Mouse (Mus musculus): Measurements from ENCODE around the gene Ccn6. TPM values are rescaled to one million over a fixed set of nuclear protein-coding genes. Genes with fewer than 3 reads are reported as not detected.
A peak's percentile ranks its signal among the peaks of the same experiment; 100 is the strongest.

Gene Ccn6
- polyA plus RNA-seq, 1 experiment from 2014 or later: 0.24 TPM

- H3K4me3 ChIP-seq (ENCODE audit: control insufficient read depth in 1 of 2, insufficient read depth in 1 of 2, low read depth in 1 of 2, low read length in 2 of 2): no peak overlapping the region
- H3K9me3 ChIP-seq (ENCODE audit: control insufficient read depth, low read length): 0 out of 2 replicates have a peak, but pooled peaks cover 4% of the 10 kb centered on the region
- no peaks in the 10 kb centered on the region for H3K4me1 ChIP-seq (ENCODE audit: control insufficient read depth in 2 of 2, insufficient read depth in 2 of 2, low read length in 2 of 2)
- no peaks in the 10 kb centered on the region for H3K27me3 ChIP-seq (ENCODE audit: control insufficient read depth, insufficient read depth, low read length)
- H3K4me2 ChIP-seq (ENCODE audit: low read length): no peak overlapping the region
- no peak for ATAC-seq (ENCODE audit: insufficient number of reproducible peaks, insufficient read depth, low FRiP score, low read depth)
- H3K36me3 ChIP-seq (ENCODE audit: control insufficient read depth, insufficient read depth, low read length): no peaks in the 10 kb centered on the region
- no peak overlapping the region for H3K9ac ChIP-seq (ENCODE audit: low read length)
- 87% methylated on average over 3 of the region's 3 CpGs for whole genome bisulfite sequencing
- no peak overlapping the region for H3K27ac ChIP-seq (replicated peaks in 1 of 2; ENCODE audit: control insufficient read depth in 1 of 2, insufficient read depth in 1 of 2, low read depth in 2 of 2, low read length in 2 of 2)
These were observed 29.1 kb upstream of the Ccn6 start for GRCm38 (mm10) chr10:39192673-39193072.

DNA sequence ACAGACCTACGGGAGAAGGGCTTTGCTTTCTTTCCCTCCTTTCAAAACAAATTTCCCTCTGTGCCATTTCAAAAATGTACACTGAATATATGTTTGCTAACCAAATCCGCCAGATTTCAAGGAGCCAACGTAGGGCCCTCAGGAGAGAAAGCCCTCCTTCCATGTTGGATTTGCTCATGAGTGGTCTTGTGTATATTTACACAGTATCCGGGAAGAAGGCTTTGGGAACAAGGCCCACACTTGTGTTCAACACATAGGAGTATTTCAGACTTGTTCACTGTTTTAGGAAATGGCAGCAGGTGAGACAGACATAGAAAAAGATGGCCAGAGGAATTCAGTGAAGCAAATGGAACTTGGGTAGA lies 21.9 kb upstream of the Ccn6 start:
- no peak for ATAC-seq (ENCODE audit: insufficient number of reproducible peaks, insufficient read depth, low FRiP score, low read depth)
- no peak overlapping the region for H3K27ac ChIP-seq (replicated peaks in 1 of 2; ENCODE audit: control insufficient read depth in 1 of 2, insufficient read depth in 1 of 2, low read depth in 2 of 2, low read length in 2 of 2)
- no peaks in the 10 kb centered on the region for H3K36me3 ChIP-seq (ENCODE audit: control insufficient read depth, insufficient read depth, low read length)
- no peaks in the 10 kb centered on the region for H3K27me3 ChIP-seq (ENCODE audit: control insufficient read depth, insufficient read depth, low read length)
- H3K4me1 ChIP-seq (ENCODE audit: control insufficient read depth in 2 of 2, insufficient read depth in 2 of 2, low read length in 2 of 2): no peaks in the 10 kb centered on the region
- H3K4me3 ChIP-seq (ENCODE audit: control insufficient read depth in 1 of 2, insufficient read depth in 1 of 2, low read depth in 1 of 2, low read length in 2 of 2): no peak overlapping the region
- H3K9me3 ChIP-seq (ENCODE audit: control insufficient read depth, low read length): no peaks in the 10 kb centered on the region
- no peak overlapping the region for H3K9ac ChIP-seq (ENCODE audit: low read length)
- H3K4me2 ChIP-seq (ENCODE audit: low read length): no peak overlapping the region
- 78% methylated on average over 4 of the region's 4 CpGs for WGBS

DNA sequence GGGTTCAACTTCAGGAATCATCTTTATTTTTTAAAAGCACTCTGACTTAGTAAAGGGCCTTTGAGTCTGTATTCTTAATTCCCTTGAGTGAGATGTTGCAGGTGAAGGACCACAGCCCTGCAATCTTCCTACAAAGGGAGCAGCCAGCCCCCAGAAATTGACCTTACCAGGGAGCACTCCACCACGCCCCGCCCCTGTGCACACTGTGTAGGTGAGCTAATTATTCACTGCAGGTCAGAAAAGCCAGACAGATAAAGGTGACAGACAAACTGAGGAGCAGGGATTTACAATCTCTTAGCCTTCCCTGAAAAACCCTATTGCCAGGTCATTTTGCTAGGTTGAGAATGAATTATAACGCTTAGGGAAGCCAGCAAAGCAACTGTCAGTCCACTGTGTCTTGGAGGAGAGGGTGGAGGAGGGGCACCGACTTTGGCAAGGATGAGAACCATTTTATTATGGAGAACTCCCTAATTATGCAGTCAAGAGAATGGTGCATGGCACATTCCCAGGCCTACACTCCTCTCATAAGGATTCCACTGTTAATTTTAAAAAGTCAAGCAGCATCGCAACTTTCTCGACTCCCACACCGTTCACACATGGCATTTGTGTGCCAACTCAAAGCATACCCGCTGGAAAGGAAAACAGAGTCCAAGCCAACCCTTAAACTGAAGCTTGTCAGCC lies 21.4 kb upstream of the Ccn6 start:
- Histone ChIP-seq H3K36me3 (ENCODE audit: control insufficient read depth, insufficient read depth, low read length) (no peaks in the 10 kb centered on the region), H3K27ac (replicated peaks in 1 of 2; ENCODE audit: control insufficient read depth in 1 of 2, insufficient read depth in 1 of 2, low read depth in 2 of 2, low read length in 2 of 2) (no peak overlapping the region), H3K4me2 (ENCODE audit: low read length) (no peak overlapping the region), H3K4me3 (ENCODE audit: control insufficient read depth in 1 of 2, insufficient read depth in 1 of 2, low read depth in 1 of 2, low read length in 2 of 2) (no peak overlapping the region), H3K4me1 (ENCODE audit: control insufficient read depth in 2 of 2, insufficient read depth in 2 of 2, low read length in 2 of 2) (no peaks in the 10 kb centered on the region), H3K27me3 (ENCODE audit: control insufficient read depth, insufficient read depth, low read length) (no peaks in the 10 kb centered on the region), H3K9me3 (ENCODE audit: control insufficient read depth, low read length) (no peaks in the 10 kb centered on the region), H3K9ac (ENCODE audit: low read length) (no peak overlapping the region)
- WGBS: 79% methylated on average over 8 of the region's 8 CpGs
- no peak for ATAC-seq (ENCODE audit: insufficient number of reproducible peaks, insufficient read depth, low FRiP score, low read depth)

DNA sequence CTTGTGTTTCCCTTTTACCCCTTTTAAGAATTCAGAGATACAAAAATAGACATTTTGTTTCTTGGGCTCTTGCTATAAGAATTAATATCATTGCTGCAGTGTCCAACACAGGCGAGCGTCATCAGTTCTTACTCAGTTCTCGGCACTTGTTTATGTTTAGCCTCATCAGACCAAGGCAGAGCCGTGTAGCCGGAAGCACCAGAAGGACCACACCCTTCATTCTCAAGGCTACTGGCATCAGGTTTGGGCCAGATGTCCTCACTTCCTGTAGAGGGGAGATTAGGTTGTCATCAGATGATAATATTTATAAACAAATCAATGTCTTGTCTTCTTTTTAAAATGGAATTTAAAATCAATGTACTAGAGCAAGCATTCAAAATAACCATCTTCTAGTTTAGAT lies 13.4 kb upstream of the Ccn6 start:
- no peak for ATAC-seq (ENCODE audit: insufficient number of reproducible peaks, insufficient read depth, low FRiP score, low read depth)
- Histone ChIP-seq H3K27me3 (ENCODE audit: control insufficient read depth, insufficient read depth, low read length) (no peaks in the 10 kb centered on the region), H3K36me3 (ENCODE audit: control insufficient read depth, insufficient read depth, low read length) (no peaks in the 10 kb centered on the region), H3K4me3 (ENCODE audit: control insufficient read depth in 1 of 2, insufficient read depth in 1 of 2, low read depth in 1 of 2, low read length in 2 of 2) (no peak overlapping the region), H3K9ac (ENCODE audit: low read length) (no peak overlapping the region), H3K4me1 (ENCODE audit: control insufficient read depth in 2 of 2, insufficient read depth in 2 of 2, low read length in 2 of 2) (peaks cover 4 to 6% of the 10 kb centered on the region in 2 experiments; a peak in 3 of 4 replicates), H3K27ac (replicated peaks in 1 of 2; ENCODE audit: control insufficient read depth in 1 of 2, insufficient read depth in 1 of 2, low read depth in 2 of 2, low read length in 2 of 2) (no peak overlapping the region), H3K9me3 (ENCODE audit: control insufficient read depth, low read length) (0 out of 2 replicates have a peak, but pooled peaks cover 9% of the 10 kb centered on the region), H3K4me2 (ENCODE audit: low read length) (no peak overlapping the region)
- WGBS: 53% methylated on average over 5 of the region's 5 CpGs

DNA sequence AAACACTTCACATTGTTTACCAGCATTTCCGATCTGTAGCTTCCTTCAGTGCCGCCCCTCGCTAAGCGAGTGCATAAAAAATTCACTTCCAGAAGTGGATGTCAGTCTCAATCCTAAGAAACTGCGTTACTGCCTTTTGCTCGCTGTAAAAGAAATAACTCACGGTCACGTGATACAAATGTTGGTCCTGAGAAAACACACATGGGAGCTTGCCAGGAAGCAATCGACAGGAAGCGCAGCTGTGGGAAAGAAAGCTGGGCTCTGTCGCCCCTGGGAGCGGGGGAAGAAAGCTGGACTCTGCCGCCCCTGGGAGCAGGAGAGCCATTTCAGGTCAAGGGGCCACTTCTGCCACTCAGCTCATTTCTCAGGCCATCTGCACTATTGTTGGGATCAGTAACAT lies 9.5 kb upstream of the Ccn6 start:
- Histone ChIP-seq H3K9me3 (ENCODE audit: control insufficient read depth, low read length) (0 out of 2 replicates have a peak, but pooled peaks cover 5% of the 10 kb centered on the region), H3K4me2 (ENCODE audit: low read length) (peak overlapping the region; percentile 74), H3K4me1 (ENCODE audit: control insufficient read depth in 2 of 2, insufficient read depth in 2 of 2, low read length in 2 of 2) (peaks cover 8% of the 10 kb centered on the region in 2 experiments; a peak in 3 of 4 replicates), H3K4me3 (ENCODE audit: control insufficient read depth in 1 of 2, insufficient read depth in 1 of 2, low read depth in 1 of 2, low read length in 2 of 2) (peak overlapping the region in 1 of 2 experiments; percentile 7; a peak in 1 of 4 replicates), H3K36me3 (ENCODE audit: control insufficient read depth, insufficient read depth, low read length) (no peaks in the 10 kb centered on the region), H3K27ac (replicated peaks in 1 of 2; ENCODE audit: control insufficient read depth in 1 of 2, insufficient read depth in 1 of 2, low read depth in 2 of 2, low read length in 2 of 2) (peak overlapping the region; percentile 33 to 66; a peak in 3 of 4 replicates), H3K9ac (ENCODE audit: low read length) (no peak overlapping the region), H3K27me3 (ENCODE audit: control insufficient read depth, insufficient read depth, low read length) (no peaks in the 10 kb centered on the region; the same call in 1 of the 2 replicates)
- ATAC-seq (ENCODE audit: insufficient number of reproducible peaks, insufficient read depth, low FRiP score, low read depth): no peak
- WGBS: 43% methylated on average over 13 of the region's 13 CpGs

- H3K4me2 ChIP-seq (ENCODE audit: low read length): peak overlapping the region; percentile 74
- 65% methylated on average over 6 of the region's 6 CpGs for WGBS
- H3K4me3 ChIP-seq (ENCODE audit: control insufficient read depth in 1 of 2, insufficient read depth in 1 of 2, low read depth in 1 of 2, low read length in 2 of 2): peak overlapping the region in 1 of 2 experiments; percentile 7; a peak in 1 of 4 replicates
- H3K27ac ChIP-seq (replicated peaks in 1 of 2; ENCODE audit: control insufficient read depth in 1 of 2, insufficient read depth in 1 of 2, low read depth in 2 of 2, low read length in 2 of 2): peak overlapping the region; percentile 33 to 66; a peak in 3 of 4 replicates
- peaks cover 8% of the 10 kb centered on the region in 2 experiments; a peak in 3 of 4 replicates for H3K4me1 ChIP-seq (ENCODE audit: control insufficient read depth in 2 of 2, insufficient read depth in 2 of 2, low read length in 2 of 2)
- no peak for ATAC-seq (ENCODE audit: insufficient number of reproducible peaks, insufficient read depth, low FRiP score, low read depth)
- no peak overlapping the region for H3K9ac ChIP-seq (ENCODE audit: low read length)
- no peaks in the 10 kb centered on the region; the same call in 1 of the 2 replicates for H3K27me3 ChIP-seq (ENCODE audit: control insufficient read depth, insufficient read depth, low read length)
- no peaks in the 10 kb centered on the region for H3K9me3 ChIP-seq (ENCODE audit: control insufficient read depth, low read length)
- no peaks in the 10 kb centered on the region for H3K36me3 ChIP-seq (ENCODE audit: control insufficient read depth, insufficient read depth, low read length)
These were observed 8.9 kb upstream of the Ccn6 start for GRCm38 (mm10) chr10:39172540-39172931.

DNA sequence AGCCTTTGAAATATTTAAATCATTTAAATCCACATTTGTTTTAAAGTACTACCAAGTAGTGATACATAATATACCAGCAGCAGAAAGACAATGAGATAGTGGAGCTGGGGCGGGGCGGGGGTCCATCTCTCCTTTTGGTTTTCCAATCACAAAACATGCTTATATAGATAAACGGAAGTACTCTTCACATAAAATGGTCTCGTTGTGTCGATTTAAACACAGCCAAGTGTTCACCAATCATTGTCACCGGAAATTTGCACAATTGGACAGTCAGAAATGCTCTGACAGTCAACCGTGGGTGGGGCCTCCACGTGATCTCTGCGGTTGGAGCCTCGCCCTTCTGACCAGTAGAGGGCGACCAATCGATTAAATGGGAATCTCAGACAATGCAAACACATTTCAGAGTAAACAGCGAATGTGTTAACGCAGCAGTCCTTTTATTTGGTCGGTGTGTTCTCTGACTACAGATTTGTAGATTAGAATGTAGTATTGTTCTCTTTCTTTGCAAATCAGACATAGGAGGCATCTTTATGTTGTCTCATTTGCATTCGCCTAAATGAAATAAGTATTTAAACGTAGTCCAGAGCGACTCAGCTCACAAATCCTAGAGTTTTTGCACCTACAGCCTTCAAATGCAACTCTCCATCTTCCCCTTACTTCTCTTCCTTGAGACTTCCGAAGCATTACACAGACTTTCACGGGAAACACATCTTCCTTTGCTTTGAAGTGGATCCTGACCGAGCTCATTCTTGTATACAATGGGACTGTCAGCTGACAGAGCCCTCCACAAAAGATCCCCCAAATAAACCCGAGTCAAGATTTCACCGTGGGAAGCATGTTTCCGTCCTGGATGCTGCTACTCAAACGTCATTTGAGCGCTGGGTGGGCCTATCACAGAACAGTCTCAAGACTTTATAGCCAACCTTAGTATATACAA lies 8.3 kb upstream of the Ccn6 start:
- 18% methylated on average over 26 of the region's 26 CpGs for WGBS
- H3K4me2 ChIP-seq (ENCODE audit: low read length): peak overlapping the region; percentile 74
- H3K36me3 ChIP-seq (ENCODE audit: control insufficient read depth, insufficient read depth, low read length): no peaks in the 10 kb centered on the region
- no peaks in the 10 kb centered on the region for H3K9me3 ChIP-seq (ENCODE audit: control insufficient read depth, low read length)
- ATAC-seq (ENCODE audit: insufficient number of reproducible peaks, insufficient read depth, low FRiP score, low read depth): peak; percentile 58; the same call in 1 of the 2 replicates
- peak overlapping the region; percentile 61 for H3K9ac ChIP-seq (ENCODE audit: low read length)
- H3K27ac ChIP-seq (replicated peaks in 1 of 2; ENCODE audit: control insufficient read depth in 1 of 2, insufficient read depth in 1 of 2, low read depth in 2 of 2, low read length in 2 of 2): peak overlapping the region; percentile 59 to 66
- H3K4me1 ChIP-seq (ENCODE audit: control insufficient read depth in 2 of 2, insufficient read depth in 2 of 2, low read length in 2 of 2): peaks cover 8% of the 10 kb centered on the region in 2 experiments; a peak in 3 of 4 replicates
- no peaks in the 10 kb centered on the region; the same call in 1 of the 2 replicates for H3K27me3 ChIP-seq (ENCODE audit: control insufficient read depth, insufficient read depth, low read length)
- peak overlapping the region; percentile 48 to 64 for H3K4me3 ChIP-seq (ENCODE audit: control insufficient read depth in 1 of 2, insufficient read depth in 1 of 2, low read depth in 1 of 2, low read length in 2 of 2)

Data from heart, embryonic 14.5 days (tissue).